Mouse (Mus musculus): ENCODE data around the gene Akr1b8.

- TF ChIP-seq CTCF (conservative IDR thresholded peaks at IDR 0.05; ENCODE audit: low read length) (no peak), POU5F1 (IDR thresholded peaks at IDR 0.05; ENCODE audit: borderline replicate concordance, low read length) (no peak), NANOG (IDR thresholded peaks at IDR 0.05; ENCODE audit: borderline replicate concordance, low read length) (no peak)
Observed at GRCm38 (mm10) chr6:34412688-34413087, 58.8 kb downstream of the Akr1b8 start.

All from E14TG2a.4 (cell line).